Mouse (Mus musculus) natural killer cell, adult 2 months (primary cell): ENCODE measurements around the gene Samm50.

ENCODE experiments used
- DNase-seq, 2 experiments: peaks; one replicate each; pipeline ENCODE4 v3.0.0; 2022; ENCODE audit warnings: low spot score in 2 of 2

The Samm50 gene

GRCm38 (mm10) chr15:84235646-84236045, 43.6 kb downstream of the Samm50 start:
- DNase-seq: peak in 1 of 2 experiments; percentile 35

GRCm38 (mm10) chr15:84238552-84238951, 46.5 kb downstream of the Samm50 start:
- DNase-seq: no peak

GRCm38 (mm10) chr15:84238991-84239401, 47.0 kb downstream of the Samm50 start:
- DNase-seq: no peak

GRCm38 (mm10) chr15:84241520-84241919, 49.5 kb downstream of the Samm50 start:
- DNase-seq: no peak

GRCm38 (mm10) chr15:84245104-84245503, 53.1 kb downstream of the Samm50 start:
- DNase-seq: no peak

- DNase-seq: no peak
Measured at GRCm38 (mm10) chr15:84246195-84246594, 54.2 kb downstream of the Samm50 start.

- DNase-seq: no peak
Measured at GRCm38 (mm10) chr15:84247309-84247708, 55.3 kb downstream of the Samm50 start.

- no peak for DNase-seq
Measured at GRCm38 (mm10) chr15:84251227-84251626, 59.2 kb downstream of the Samm50 start.

GRCm38 (mm10) chr15:84252645-84253044, 60.6 kb downstream of the Samm50 start:
- no peak for DNase-seq

GRCm38 (mm10) chr15:84253757-84254156, 61.7 kb downstream of the Samm50 start:
- DNase-seq: no peak

GRCm38 (mm10) chr15:84254387-84254786, 62.3 kb downstream of the Samm50 start:
- no peak for DNase-seq

GRCm38 (mm10) chr15:84256254-84256850, 64.3 kb downstream of the Samm50 start:
- no peak for DNase-seq

GRCm38 (mm10) chr15:84256864-84257263, 64.8 kb downstream of the Samm50 start:
- peak in 1 of 2 experiments; percentile 10 for DNase-seq

GRCm38 (mm10) chr15:84258602-84259355, 66.7 kb downstream of the Samm50 start:
- DNase-seq: no peak

- peak; percentile 36 to 64 for DNase-seq
Measured at GRCm38 (mm10) chr15:84260123-84260822, 68.2 kb downstream of the Samm50 start.

GRCm38 (mm10) chr15:84262630-84263029, 70.6 kb downstream of the Samm50 start:
- no peak for DNase-seq

- DNase-seq: no peak
Measured at GRCm38 (mm10) chr15:84263573-84263972, 71.5 kb downstream of the Samm50 start.

- no peak for DNase-seq
Measured at GRCm38 (mm10) chr15:84265141-84265540, 73.1 kb downstream of the Samm50 start.

- no peak for DNase-seq
Measured at GRCm38 (mm10) chr15:84266290-84266689, 74.2 kb downstream of the Samm50 start.
